Comparison of ENCODE assay signal across 20 mouse cellular contexts in the genomic region with DNA sequence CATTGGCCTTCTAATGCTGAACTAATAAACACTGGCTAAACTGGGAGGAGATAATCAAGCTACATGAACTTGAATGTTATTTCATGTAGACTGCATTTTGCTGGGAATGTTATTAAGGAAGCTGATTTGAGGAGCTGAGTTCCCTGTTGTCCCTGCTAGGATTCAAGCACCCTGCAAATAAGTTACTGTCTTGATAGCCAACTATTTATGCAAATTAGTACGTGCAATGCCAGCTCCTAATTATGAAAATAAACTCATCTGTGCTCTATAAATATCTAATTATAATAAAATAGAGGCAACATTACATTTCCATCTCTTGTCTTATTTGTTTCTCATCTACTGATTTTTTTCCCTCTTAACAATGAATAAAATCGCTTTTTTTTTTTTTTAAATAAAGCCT.
DNase-seq lines count a peak whose midpoint lies in the region; ATAC-seq and TF ChIP-seq lines count a peak whose summit lies in the region.
"Had no signal": no experiment of that assay in that cellular context is flagged by ENCODE, and none has a peak within 500 bp of the region (broad histone marks: within the 10 kb centered on the region; RNA-seq: fewer than 3 reads in every experiment).

No protein-coding gene starts in this region.

- no peak overlapping the region for H3K27ac ChIP-seq in forebrain, embryonic 14.5 days (ENCODE audit: low read depth, low read length)
- H3K27ac ChIP-seq in forebrain, embryonic 13.5 days = no peak overlapping the region

- H3K4me2 ChIP-seq in forebrain, embryonic 14.5 days (ENCODE audit: low read length) = no peak overlapping the region
- H3K4me2 ChIP-seq in forebrain, embryonic 13.5 days = no peak overlapping the region

- no peaks in the 10 kb centered on the region for H3K9me3 ChIP-seq in forebrain, embryonic 14.5 days (replicated peaks; ENCODE audit: control insufficient read depth, low read length)
- H3K9me3 ChIP-seq in forebrain, embryonic 13.5 days (replicated peaks) = no peaks in the 10 kb centered on the region
- H3K9me3 ChIP-seq: G1E had no signal

- no peak for ATAC-seq in forebrain, embryonic 14.5 days
- no peak for ATAC-seq in forebrain, embryonic 13.5 days
- ATAC-seq: activated CD4-positive, CD25-positive, alpha-beta regulatory T cell, adult 4 months; CD4-positive, CD25-positive, alpha-beta regulatory T cell, adult 4 months; Patski had no signal

- H3K9ac ChIP-seq in forebrain, embryonic 14.5 days (ENCODE audit: low read length) = no peak overlapping the region
- no peak overlapping the region for H3K9ac ChIP-seq in forebrain, embryonic 13.5 days

- peaks cover 33% of the 10 kb centered on the region for H3K4me1 ChIP-seq in forebrain, embryonic 14.5 days (ENCODE audit: control insufficient read depth, insufficient read depth, low read length)
- peaks cover 50% of the 10 kb centered on the region for H3K4me1 ChIP-seq in forebrain, embryonic 13.5 days

- WGBS in forebrain, embryonic 14.5 days = 58% methylated on average over 2 of the region's 2 CpGs
- 59% methylated on average over 2 of the region's 2 CpGs for WGBS in forebrain, embryonic 13.5 days

- no peaks in the 10 kb centered on the region for H3K36me3 ChIP-seq in forebrain, embryonic 14.5 days (ENCODE audit: control insufficient read depth, insufficient read depth, low read length)
- H3K36me3 ChIP-seq in forebrain, embryonic 13.5 days (ENCODE audit: poor library complexity, severe bottlenecking) = no peaks in the 10 kb centered on the region
- H3K36me3 ChIP-seq: G1E had no signal

- no peak for TF ChIP-seq CTCF in brain, embryonic 14.5 days (IDR thresholded peaks at IDR 0.05; ENCODE audit: borderline replicate concordance, extremely low read depth, insufficient read depth, insufficient read length)

- peak; percentile 64 for DNase-seq in forebrain, embryonic 14.5 days (ENCODE audit: low spot score)
- DNase-seq in brain, embryonic 14.5 days (ENCODE audit: low read depth) = peak; percentile 70
- no peak for DNase-seq in B cell, adult 2 months
- DNase-seq: adrenal gland, adult 2 months; adrenal gland, adult 8-10 months; adrenal gland, postnatal 10 days; adrenal gland, postnatal 14 days; adrenal gland, postnatal 25 days; adrenal gland, postnatal 36 days; cerebellum, adult 11 months; cerebellum, adult 11-12 months; cerebellum, adult 18-20 months; cerebellum, adult 2 months; cerebellum, adult 8-10 months had no signal

- no peak for TF ChIP-seq POLR2A in brain, embryonic 14.5 days (IDR thresholded peaks at IDR 0.05; ENCODE audit: borderline replicate concordance, extremely low read depth, insufficient read depth, insufficient read length, poor library complexity, severe bottlenecking)

- H3K27me3 ChIP-seq in forebrain, embryonic 14.5 days (replicated peaks; ENCODE audit: control insufficient read depth, insufficient read depth, low read length) = no peaks in the 10 kb centered on the region
- H3K27me3 ChIP-seq in forebrain, embryonic 13.5 days = 0 out of 2 replicates have a peak, but pooled peaks cover 5% of the 10 kb centered on the region
- H3K27me3 ChIP-seq: CH12.LX, Patski had no signal

- no peak overlapping the region for H3K4me3 ChIP-seq in forebrain, embryonic 14.5 days (ENCODE audit: low read depth, low read length)
- no peak overlapping the region for H3K4me3 ChIP-seq in forebrain, embryonic 13.5 days

Comparison
In these comparisons a context has a peak if more than half of its experiments do, and no peak if none do; other contexts are left out.
1. DNase-seq: peak in forebrain, embryonic 14.5 days (single experiment) and brain, embryonic 14.5 days (single experiment); none in B cell, adult 2 months (0 of 2).